In genomic region chr7:83941701-83942101, GRCm38 (mm10) we compare ENCODE assay signal across 11 mouse cellular contexts. TPM values are rescaled to one million over a fixed set of nuclear protein-coding genes. Genes with fewer than 3 reads are reported as not detected.
DNase-seq lines count a peak whose midpoint lies in the region; ATAC-seq and TF ChIP-seq lines count a peak whose summit lies in the region.
"Had no signal": no experiment of that assay in that cellular context is flagged by ENCODE, and none has a peak within 500 bp of the region (broad histone marks: within the 10 kb centered on the region; RNA-seq: fewer than 3 reads in every experiment).

No protein-coding gene starts in this region.

- intact Hi-C loops in gastrocnemius, postnatal 14 days (cut with DNase I; ENCODE audit: low total_unique reads): no loop called here

- no peak overlapping the region for H3K4me2 ChIP-seq in intestine, embryonic 15.5 days (replicated peaks)
- H3K4me2 ChIP-seq in intestine, embryonic 16.5 days (ENCODE audit: low read depth, low read length): no peak overlapping the region
- no peak overlapping the region for H3K4me2 ChIP-seq in midbrain, embryonic 13.5 days (replicated peaks)
- H3K4me2 ChIP-seq: lung, embryonic 14.5 days had no signal

- peak; percentile 12 for DNase-seq in gastrocnemius, postnatal 14 days
- DNase-seq in gastrocnemius, postnatal 25 days: no peak
- peak; percentile 78 to 81 for DNase-seq in cerebellum, adult 18-20 months
- DNase-seq in layer of hippocampus, adult 9-11 months: peak; percentile 61
- DNase-seq: lung, embryonic 14.5 days; thymus, postnatal 36 days had no signal

- H3K9ac ChIP-seq in intestine, embryonic 15.5 days: no peak overlapping the region
- H3K9ac ChIP-seq in intestine, embryonic 16.5 days (ENCODE audit: low read depth, low read length): no peak overlapping the region
- no peak overlapping the region for H3K9ac ChIP-seq in midbrain, embryonic 13.5 days (replicated peaks)
- H3K9ac ChIP-seq: lung, embryonic 14.5 days had no signal

- H3K36me3 ChIP-seq in C2C12 (ENCODE audit: control insufficient read depth, insufficient read depth): no peaks in the 10 kb centered on the region
- no peaks in the 10 kb centered on the region for H3K36me3 ChIP-seq in intestine, embryonic 15.5 days
- H3K36me3 ChIP-seq in intestine, embryonic 16.5 days (ENCODE audit: control insufficient read depth, insufficient read depth, low read length): no peaks in the 10 kb centered on the region
- no peaks in the 10 kb centered on the region for H3K36me3 ChIP-seq in midbrain, embryonic 13.5 days

- H3K9me3 ChIP-seq in intestine, embryonic 15.5 days: no peaks in the 10 kb centered on the region
- H3K9me3 ChIP-seq in intestine, embryonic 16.5 days (ENCODE audit: control insufficient read depth, low read length): no peaks in the 10 kb centered on the region
- no peaks in the 10 kb centered on the region for H3K9me3 ChIP-seq in midbrain, embryonic 13.5 days

- H3K27me3 ChIP-seq in C2C12 (ENCODE audit: control insufficient read depth, insufficient read depth, insufficient read length): no peaks in the 10 kb centered on the region
- no peaks in the 10 kb centered on the region for H3K27me3 ChIP-seq in intestine, embryonic 15.5 days (replicated peaks)
- no peaks in the 10 kb centered on the region for H3K27me3 ChIP-seq in intestine, embryonic 16.5 days (replicated peaks; ENCODE audit: control insufficient read depth, insufficient read depth, low read length)
- no peaks in the 10 kb centered on the region for H3K27me3 ChIP-seq in midbrain, embryonic 13.5 days

- no peak overlapping the region for H3ac ChIP-seq in C2C12 (ENCODE audit: control insufficient read depth, insufficient read length, low read depth)

- ATAC-seq in intestine, embryonic 15.5 days: no peak
- no peak for ATAC-seq in intestine, embryonic 16.5 days
- no peak for ATAC-seq in midbrain, embryonic 13.5 days
- ATAC-seq: forebrain, embryonic 16.5 days had no signal

- H3K79me2 ChIP-seq in C2C12 (ENCODE audit: control insufficient read depth, insufficient read depth): no peaks in the 10 kb centered on the region

- no peaks in the 10 kb centered on the region for H3K79me3 ChIP-seq in C2C12 (ENCODE audit: low read depth)

- H3K27ac ChIP-seq in intestine, embryonic 15.5 days: no peak overlapping the region
- no peak overlapping the region for H3K27ac ChIP-seq in intestine, embryonic 16.5 days (ENCODE audit: low read length)
- H3K27ac ChIP-seq in midbrain, embryonic 13.5 days: no peak overlapping the region

- no peak overlapping the region for H3K4me3 ChIP-seq in C2C12 (ENCODE audit: insufficient read depth, poor library complexity, severe bottlenecking)
- no peak overlapping the region for H3K4me3 ChIP-seq in intestine, embryonic 15.5 days (replicated peaks)
- no peak overlapping the region for H3K4me3 ChIP-seq in intestine, embryonic 16.5 days (ENCODE audit: low read length)
- H3K4me3 ChIP-seq in midbrain, embryonic 13.5 days (replicated peaks): no peak overlapping the region

- H3K4me1 ChIP-seq in intestine, embryonic 15.5 days (replicated peaks): 0 out of 2 replicates have a peak, but pooled peaks cover 7% of the 10 kb centered on the region
- no peaks in the 10 kb centered on the region for H3K4me1 ChIP-seq in intestine, embryonic 16.5 days (ENCODE audit: control insufficient read depth, insufficient read depth, low read length)
- no peaks in the 10 kb centered on the region for H3K4me1 ChIP-seq in midbrain, embryonic 13.5 days (replicated peaks)

- TF ChIP-seq CTCF in C2C12 (IDR thresholded peaks at IDR 0.05; ENCODE audit: control insufficient read depth, insufficient read depth, insufficient read length): no peak

- 88% methylated on average over 8 of the region's 8 CpGs for WGBS in intestine, embryonic 15.5 days
- WGBS in intestine, embryonic 16.5 days: 87% methylated on average over 8 of the region's 8 CpGs
- WGBS in midbrain, embryonic 13.5 days: 94% methylated on average over 8 of the region's 8 CpGs

TF ChIP-seq in C2C12, 6 proteins besides CTCF, POLR2A, EP300 and RAD21:
- TF ChIP-seq USF1 (IDR thresholded peaks at IDR 0.05; ENCODE audit: low read depth) (peak; percentile 5), MYOG (IDR thresholded peaks at IDR 0.05; ENCODE audit: control insufficient read depth, extremely low read depth, insufficient read length) (no peak)
TF ChIP-seq in C2C12: peak in this region for 1.

RNA-seq across cellular contexts. Expression of gene Mesd, which starts 57.4 kb away (rescaled TPM):
- 10 to 100 TPM; 31.5 to 38.8 TPM for total RNA-seq in gastrocnemius, postnatal 14 days (2021)
- 10 to 100 TPM; 26.4 to 27.4 TPM for total RNA-seq in gastrocnemius, postnatal 25 days (2021)
- polyA plus RNA-seq in C2C12 (2012; fragmentation: generic; extraction: Trizol): 74.5 TPM
- 91.2 and 108 TPM in 2 replicates for polyA plus RNA-seq in intestine, embryonic 15.5 days (2015; fragmentation: Nextera tagmentation; extraction: Ambion mirVana)
- polyA plus RNA-seq in intestine, embryonic 16.5 days (2015; fragmentation: Nextera tagmentation; extraction: Ambion mirVana): 73.1 and 83.0 TPM in 2 replicates
- polyA plus RNA-seq in midbrain, embryonic 13.5 days (2015; fragmentation: Nextera tagmentation; extraction: Ambion mirVana): 68.6 and 69.6 TPM in 2 replicates

RNA-seq across cellular contexts. Expression of gene Tlnrd1, which starts 57.6 kb away (rescaled TPM):
- total RNA-seq in gastrocnemius, postnatal 14 days (2021): 1 to 10 TPM; 4.8 to 5.5 TPM
- total RNA-seq in gastrocnemius, postnatal 25 days (2021): 1 to 10 TPM; 2.1 to 2.6 TPM
- 31.5 TPM for polyA plus RNA-seq in C2C12 (2012; fragmentation: generic; extraction: Trizol)
- 13.6 and 13.7 TPM in 2 replicates for polyA plus RNA-seq in intestine, embryonic 15.5 days (2015; fragmentation: Nextera tagmentation; extraction: Ambion mirVana)
- 5.8 and 7.0 TPM in 2 replicates for polyA plus RNA-seq in intestine, embryonic 16.5 days (2015; fragmentation: Nextera tagmentation; extraction: Ambion mirVana)
- 5.8 and 7.5 TPM in 2 replicates for polyA plus RNA-seq in midbrain, embryonic 13.5 days (2015; fragmentation: Nextera tagmentation; extraction: Ambion mirVana)
